Mouse (Mus musculus) hindbrain, embryonic 10.5 days (tissue): Measurements from ENCODE around the gene Mt1. TPM values are rescaled to one million over a fixed set of nuclear protein-coding genes. Genes with fewer than 3 reads are reported as not detected.

Experiments
- polyA plus RNA-seq: library from polyadenylated mRNA; unstranded; fragments of >200 nt; fragmentation: Nextera tagmentation; extraction: Ambion mirVana; gene quantifications from 2 replicates; pipeline ENCODE4 v1.2.1, GENCODE M21; 2016

Gene Mt1
- polyA plus RNA-seq, 1 experiment from 2014 or later = 159 TPM

Other genes starting within 250 kb of the Mt1 start
- 41.4 and 48.4 TPM in 2 replicates for gene Amfr, start 166.2 kb upstream of the Mt1 start, polyA plus RNA-seq
- 162 and 166 TPM in 2 replicates for gene Nudt21, start 142.1 kb upstream of the Mt1 start, polyA plus RNA-seq
- 10.8 and 12.1 TPM in 2 replicates for gene Ogfod1, start 141.9 kb upstream of the Mt1 start, polyA plus RNA-seq
- 16.9 and 19.0 TPM in 2 replicates for gene Bbs2, start 80.2 kb upstream of the Mt1 start, polyA plus RNA-seq
- not detected in 2 replicates for gene Mt4, start 41.9 kb upstream of the Mt1 start, polyA plus RNA-seq
- 8.4 and 13.2 TPM in 2 replicates for gene Mt3, start 26.5 kb upstream of the Mt1 start, polyA plus RNA-seq
- 48.0 and 63.2 TPM in 2 replicates for gene Mt2, start 6.4 kb upstream of the Mt1 start, polyA plus RNA-seq
- gene Nup93, start 35.5 kb downstream of the Mt1 start, polyA plus RNA-seq = 114 and 134 TPM in 2 replicates
- gene Slc12a3, start 150.1 kb downstream of the Mt1 start, polyA plus RNA-seq = 0.09 TPM in 1 of 2 replicates, not detected in the other
- gene Herpud1, start 207.4 kb downstream of the Mt1 start, polyA plus RNA-seq = 57.3 and 59.5 TPM in 2 replicates